Mouse (Mus musculus) fibroblast of lung, adult 2 months (primary cell): ENCODE results near the gene Adgrl3.

Experiments used
- DNase-seq: peaks from one replicate; pipeline ENCODE4 v3.0.0-alpha.2; 2011; ENCODE audit warnings: low read depth

Gene Adgrl3

GRCm38 (mm10) chr5:81248724-81249123 is 228.8 kb downstream of the Adgrl3 start:
- no peak for DNase-seq

DNA sequence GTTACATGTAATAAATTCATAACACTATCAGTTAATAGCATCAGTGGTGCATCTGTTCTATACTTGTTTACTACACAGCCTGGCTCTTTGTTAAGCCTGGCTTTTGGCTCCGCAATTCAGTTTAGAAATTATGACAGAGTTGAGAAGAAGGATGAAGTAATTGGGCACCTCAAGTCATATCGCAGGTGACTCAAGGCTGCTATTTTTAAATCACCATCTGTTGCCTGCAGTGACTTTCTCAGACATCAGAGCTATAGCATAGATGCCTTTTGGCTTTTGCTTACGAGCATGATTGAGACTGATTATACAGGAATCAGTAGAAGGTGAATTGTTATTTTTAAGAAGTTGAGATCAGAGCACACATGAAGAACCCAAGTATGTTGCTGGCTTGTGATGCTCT is 236.2 kb downstream of the Adgrl3 start:
- no peak for DNase-seq

- no peak for DNase-seq
These were observed 249.8 kb downstream of the Adgrl3 start for GRCm38 (mm10) chr5:81269689-81270088.

DNA sequence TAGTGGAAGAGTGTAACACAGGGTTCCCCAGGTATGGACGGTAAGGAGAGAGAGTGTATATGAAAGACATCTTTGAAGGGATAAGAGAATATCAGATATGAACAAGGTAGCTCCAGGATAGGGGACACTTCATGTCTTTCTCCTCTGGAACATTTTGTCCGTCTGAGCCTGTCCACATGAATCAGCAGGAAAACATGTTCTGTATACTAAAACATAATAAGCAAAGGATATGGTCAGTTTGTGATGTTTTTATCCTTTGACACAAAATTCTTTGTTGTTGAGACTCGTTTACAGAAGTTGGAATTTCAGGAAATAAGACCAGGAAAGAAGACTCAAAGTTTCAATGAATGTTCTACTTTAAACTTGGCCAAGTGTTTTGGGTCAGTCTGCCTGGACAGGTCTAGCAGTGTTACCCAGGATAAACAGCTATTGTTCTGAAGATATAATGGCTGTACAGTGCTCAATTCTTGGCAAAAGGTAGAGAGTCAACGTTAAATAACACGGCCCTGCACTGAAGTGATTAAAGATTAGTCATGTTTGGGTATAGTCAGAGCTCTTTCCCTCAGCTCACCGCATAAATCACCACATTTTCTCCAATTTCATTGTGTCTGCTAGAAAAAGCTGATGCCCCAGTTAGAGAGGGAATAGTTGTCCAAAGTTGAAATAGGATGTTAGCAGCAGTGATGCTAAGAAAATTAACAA is 255.6 kb downstream of the Adgrl3 start:
- peak; percentile 59 for DNase-seq

DNA sequence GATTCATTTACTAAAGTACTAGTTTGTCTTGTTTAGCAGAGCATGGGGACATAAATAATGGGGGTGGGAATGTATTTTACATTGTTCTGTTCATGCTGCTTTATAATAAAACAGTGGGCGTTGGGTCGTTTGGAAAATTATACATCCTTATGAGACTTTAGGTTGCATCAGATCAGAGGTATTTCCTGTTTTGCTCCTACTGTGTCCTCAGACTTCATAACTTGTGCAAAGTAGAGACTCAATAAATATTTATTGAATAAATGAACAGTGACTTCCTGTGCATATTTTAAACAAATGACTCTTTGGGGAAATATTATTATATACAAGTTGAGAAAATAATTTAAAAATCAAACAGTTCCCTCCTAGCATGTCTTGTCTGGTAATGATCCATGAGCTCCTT is 259.3 kb downstream of the Adgrl3 start:
- no peak for DNase-seq

GRCm38 (mm10) chr5:81285643-81286042 is 265.7 kb downstream of the Adgrl3 start:
- DNase-seq = no peak

DNA sequence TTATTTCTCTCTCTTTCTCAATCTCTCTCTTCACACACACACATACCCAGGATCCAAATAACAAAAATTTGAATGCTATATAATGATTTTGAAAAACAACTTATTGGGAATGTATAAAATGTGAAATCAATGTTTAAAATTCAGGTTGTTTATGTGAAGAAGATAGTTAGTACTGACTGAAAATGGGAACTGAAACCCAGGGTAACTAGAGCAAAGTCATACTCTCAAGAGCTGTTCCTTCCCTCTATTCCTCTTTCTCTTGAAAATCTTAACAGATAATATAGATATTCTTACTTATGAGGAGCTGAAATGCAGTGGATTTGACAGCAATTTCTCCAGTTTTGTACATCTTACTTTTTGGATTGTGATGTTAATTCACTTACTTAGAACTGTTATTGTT is 281.9 kb downstream of the Adgrl3 start:
- DNase-seq = no peak

DNA sequence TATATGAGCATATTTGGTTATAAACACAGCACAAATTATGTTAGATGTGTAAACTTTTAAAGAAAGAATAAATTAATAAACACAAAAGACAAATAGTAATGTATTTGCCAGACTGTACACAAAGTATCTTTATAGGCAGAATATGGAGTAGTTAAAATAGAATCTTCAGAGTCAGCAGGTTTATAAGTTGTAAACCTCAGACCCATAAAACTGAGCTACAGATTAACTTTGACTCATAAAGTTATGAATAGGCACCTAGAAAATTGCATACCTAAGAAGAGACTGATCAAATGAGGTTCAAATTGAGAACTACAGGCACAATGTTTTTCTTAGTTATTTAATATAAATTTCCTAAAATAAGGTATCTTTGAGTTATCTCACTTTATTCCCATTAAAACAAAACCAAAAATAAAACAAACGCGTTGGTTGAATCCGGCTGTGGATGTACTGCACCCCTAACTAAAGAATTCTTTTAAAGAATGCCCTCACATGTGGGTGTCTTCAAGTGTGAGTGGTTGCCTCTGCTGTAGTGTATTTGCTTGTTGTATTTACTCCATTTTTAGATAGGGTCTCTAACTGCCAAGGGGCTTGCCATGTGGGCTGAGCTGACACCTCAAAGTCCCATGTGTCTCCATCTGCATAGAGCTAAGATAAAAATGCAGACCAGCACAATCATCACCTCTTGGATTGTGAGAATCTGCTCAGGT is 297.6 kb downstream of the Adgrl3 start:
- DNase-seq = no peak

DNA sequence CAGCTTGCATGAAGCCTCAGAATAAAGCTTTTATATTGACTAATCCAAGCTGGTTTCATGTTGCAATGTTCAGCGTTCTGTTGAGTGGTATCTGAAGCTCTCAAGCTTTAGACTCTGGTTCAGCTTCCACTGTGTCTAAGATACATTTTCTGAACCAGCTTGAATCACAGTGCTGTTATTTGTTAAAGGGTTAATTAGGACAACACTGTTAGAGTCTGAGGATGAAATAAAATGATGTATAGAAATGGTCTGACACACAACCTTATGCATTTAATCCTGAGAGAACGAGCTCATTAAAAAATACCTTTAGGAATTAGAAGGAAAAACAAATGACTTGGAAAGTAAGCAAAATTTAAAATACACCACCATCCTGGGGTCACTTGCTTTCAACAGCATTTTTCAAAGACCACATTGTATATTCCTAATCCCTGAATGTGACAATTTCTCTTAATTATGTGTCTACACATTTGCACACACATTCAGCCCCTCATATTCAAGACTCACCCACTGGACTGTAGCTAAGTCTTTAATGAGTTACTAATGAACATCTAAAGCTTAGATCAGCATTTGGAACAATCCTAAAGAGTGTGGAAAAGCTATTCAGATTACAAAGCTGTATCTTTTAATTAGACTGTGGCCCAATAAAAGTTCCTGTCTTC is 301.5 kb downstream of the Adgrl3 start:
- DNase-seq = no peak

DNA sequence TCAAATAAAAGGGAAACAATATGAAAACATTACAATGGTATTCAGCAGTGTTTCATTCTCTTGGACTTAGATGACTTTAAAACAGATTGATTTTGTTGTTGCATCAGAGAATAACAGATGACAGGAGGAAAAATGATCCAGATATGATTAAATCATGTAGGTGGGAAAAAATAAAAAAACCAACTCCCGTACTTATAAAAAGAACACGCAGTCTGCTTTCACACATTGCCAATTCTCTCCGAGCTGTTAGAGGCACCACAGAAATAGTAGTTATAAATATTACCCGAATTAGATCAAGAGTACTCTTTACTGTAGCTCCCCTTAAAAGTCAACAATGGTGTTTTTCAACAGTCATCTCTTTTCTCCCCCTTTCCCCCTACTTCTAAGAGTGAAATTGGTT is 302.1 kb downstream of the Adgrl3 start:
- no peak for DNase-seq

- no peak for DNase-seq
These were observed 307.0 kb downstream of the Adgrl3 start for GRCm38 (mm10) chr5:81326916-81327315.

- DNase-seq = no peak
These were observed 307.5 kb downstream of the Adgrl3 start for GRCm38 (mm10) chr5:81327392-81327791.

DNA sequence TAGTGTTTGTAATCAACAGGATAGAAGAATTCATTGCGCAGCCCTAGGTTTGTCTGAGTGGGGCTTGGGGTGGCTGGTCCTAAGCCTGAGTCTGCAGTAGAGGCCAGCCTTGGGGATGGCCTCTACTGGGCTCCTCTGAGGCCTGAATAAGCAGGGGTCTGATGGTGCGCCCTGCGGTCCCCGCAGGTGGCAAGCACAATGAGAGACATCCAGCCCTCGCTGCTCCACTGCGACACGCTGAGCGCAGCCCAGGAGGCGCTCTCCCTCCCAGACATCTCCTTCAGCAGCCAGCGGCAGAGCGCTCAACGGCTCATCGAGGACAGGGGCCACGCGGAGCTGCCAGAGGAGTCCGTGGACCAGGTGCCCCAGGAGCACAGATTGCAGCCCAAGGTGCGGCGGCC is 309.6 kb downstream of the Adgrl3 start:
- DNase-seq = no peak

- no peak for DNase-seq
These were observed 324.4 kb downstream of the Adgrl3 start for GRCm38 (mm10) chr5:81344330-81344729.

- no peak for DNase-seq
These were observed 325.1 kb downstream of the Adgrl3 start for GRCm38 (mm10) chr5:81345096-81345435.

DNA sequence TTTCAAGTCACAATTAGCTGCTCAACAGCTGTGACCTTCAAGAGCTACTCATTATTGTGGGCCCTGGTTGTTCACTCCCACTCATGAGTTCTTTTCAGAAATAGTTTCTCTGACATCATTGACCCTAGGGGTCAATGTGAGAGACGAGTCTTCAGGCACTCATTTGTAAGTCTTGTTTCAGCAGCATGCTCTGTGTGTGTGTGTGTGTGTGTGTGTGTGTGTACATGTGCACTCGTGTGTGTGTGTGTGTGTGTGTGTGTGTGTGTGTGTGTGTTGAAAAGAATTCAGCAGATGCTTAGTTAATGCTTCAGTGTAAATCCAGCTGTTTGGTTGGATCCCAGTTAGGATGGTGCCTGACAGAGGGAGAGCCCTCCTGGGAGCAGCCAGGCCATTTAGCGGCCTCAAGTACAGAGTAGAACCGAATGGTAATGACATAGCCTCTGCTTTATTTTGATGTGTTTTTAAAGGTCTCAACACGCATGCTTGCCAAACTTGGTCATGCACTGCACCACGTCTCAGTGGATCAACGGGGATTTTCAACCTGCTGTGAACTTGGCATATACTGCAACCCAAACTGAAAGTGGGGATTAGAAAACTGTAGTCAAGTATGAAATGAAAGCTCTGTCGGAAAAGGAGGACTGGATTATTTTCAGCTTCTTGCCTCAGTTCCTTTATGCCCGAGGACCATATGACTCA is 325.6 kb downstream of the Adgrl3 start:
- DNase-seq = no peak

DNA sequence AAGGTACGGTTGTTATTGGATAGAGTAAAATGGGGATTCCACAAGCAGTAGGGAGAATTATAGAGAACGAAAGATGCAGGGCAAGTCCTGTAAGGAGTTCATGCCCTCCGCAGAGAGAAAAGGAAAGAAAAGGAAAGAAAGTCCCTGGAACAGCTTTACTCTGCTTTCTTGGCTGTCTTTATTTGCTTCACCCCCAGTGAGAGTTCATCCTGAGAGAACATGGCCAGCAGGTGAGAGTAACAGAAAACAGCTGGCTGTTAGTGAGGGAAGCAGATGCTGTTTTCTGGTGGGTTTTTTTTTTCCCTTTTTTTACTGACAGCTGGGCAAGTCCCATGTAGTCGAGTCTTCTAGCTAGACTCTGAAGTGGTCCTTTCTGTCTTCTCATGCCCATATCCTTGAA is 327.6 kb downstream of the Adgrl3 start:
- no peak for DNase-seq

DNA sequence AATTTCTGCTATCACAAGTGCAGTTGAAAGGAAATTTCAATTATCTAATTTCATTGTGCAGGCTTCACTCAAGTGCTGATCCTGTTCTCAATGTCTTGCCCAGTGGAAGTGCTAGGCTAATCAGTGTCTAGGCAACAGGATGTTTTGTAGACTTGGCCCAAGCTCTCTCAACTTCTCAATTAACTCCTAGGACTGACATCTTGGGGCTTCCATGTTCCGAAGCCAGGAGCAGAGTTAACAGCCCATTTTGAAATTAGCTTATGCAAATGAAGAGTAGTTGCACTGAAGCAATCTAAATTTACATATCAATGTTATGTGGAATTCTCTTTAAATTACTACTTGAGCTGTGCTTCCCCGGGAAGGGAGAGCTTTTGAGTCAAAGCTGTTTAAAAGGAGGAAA is 339.6 kb downstream of the Adgrl3 start:
- no peak for DNase-seq

- DNase-seq = peak; percentile 87
These were observed 344.3 kb downstream of the Adgrl3 start for GRCm38 (mm10) chr5:81364198-81364643.

DNA sequence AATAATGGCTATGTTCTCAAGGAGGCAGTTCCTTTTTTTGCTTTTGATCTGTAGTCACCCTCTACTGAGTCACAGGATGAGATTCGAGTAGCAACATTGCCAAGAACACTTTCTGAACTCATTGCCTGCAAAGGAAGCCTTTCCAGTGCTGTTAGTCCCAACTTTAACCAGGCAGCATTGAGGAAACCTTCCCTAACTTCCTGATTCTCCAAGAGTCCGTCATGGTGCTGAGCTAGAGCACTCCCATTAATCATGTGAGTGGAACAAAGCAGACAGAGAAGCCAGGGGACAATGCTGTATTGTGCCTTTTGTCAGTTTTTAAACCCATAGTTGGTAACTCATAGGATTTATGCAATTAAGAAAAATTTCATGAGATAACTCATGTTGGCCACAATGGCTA is 345.3 kb downstream of the Adgrl3 start:
- DNase-seq = peak; percentile 30

- DNase-seq = no peak
These were observed 350.4 kb downstream of the Adgrl3 start for GRCm38 (mm10) chr5:81370126-81370850.

- no peak for DNase-seq
These were observed 356.1 kb downstream of the Adgrl3 start for GRCm38 (mm10) chr5:81375992-81376391.
